Mouse (Mus musculus): Measurements from ENCODE around the gene Mta3. TPM values are rescaled to one million over a fixed set of nuclear protein-coding genes. Genes with fewer than 3 reads are reported as not detected.
A peak's percentile ranks its signal among the peaks of the same experiment; 100 is the strongest.
"Not testable (repeated sequence)": the region's sequence is repeated elsewhere in the genome, so short reads cannot be mapped to it uniquely, and the experiment has no call there.

The Mta3 gene
- polyA plus RNA-seq, 1 experiment from 2014 or later, result 29.4 TPM

- Histone ChIP-seq H3K4me1 (ENCODE audit: control insufficient read depth, insufficient read depth, low read depth, low read length) (peaks cover 5% of the 10 kb centered on the region; the same call in 1 of the 2 replicates), H3K27me3 (replicated peaks; ENCODE audit: control insufficient read depth, insufficient read depth, low read length) (no peaks in the 10 kb centered on the region), H3K9ac (ENCODE audit: low read depth, low read length) (peak overlapping the region; percentile 92), H3K4me3 (ENCODE audit: low read length) (peak overlapping the region; percentile 81), H3K36me3 (ENCODE audit: control insufficient read depth, insufficient read depth, low read length) (no peaks in the 10 kb centered on the region), H3K4me2 (ENCODE audit: low read length) (peak overlapping the region; percentile 83), H3K27ac (ENCODE audit: low read depth, low read length) (peak overlapping the region; percentile 94), H3K9me3 (ENCODE audit: control insufficient read depth, low read length) (no peaks in the 10 kb centered on the region)
- WGBS, result under 1% methylated on average over 19 of the region's 19 CpGs
- peak; percentile 74 for ATAC-seq
Observed at GRCm38 (mm10) chr17:83706594-83707126, 697 bp downstream of the Mta3 start.

GRCm38 (mm10) chr17:83707372-83707771 is 1.4 kb downstream of the Mta3 start:
- Histone ChIP-seq H3K27me3 (replicated peaks; ENCODE audit: control insufficient read depth, insufficient read depth, low read length) (no peaks in the 10 kb centered on the region), H3K36me3 (ENCODE audit: control insufficient read depth, insufficient read depth, low read length) (no peaks in the 10 kb centered on the region), H3K9me3 (ENCODE audit: control insufficient read depth, low read length) (no peaks in the 10 kb centered on the region), H3K9ac (ENCODE audit: low read depth, low read length) (no peak overlapping the region), H3K4me3 (ENCODE audit: low read length) (no peak overlapping the region), H3K4me1 (ENCODE audit: control insufficient read depth, insufficient read depth, low read depth, low read length) (peaks cover 5% of the 10 kb centered on the region; the same call in 1 of the 2 replicates), H3K27ac (ENCODE audit: low read depth, low read length) (no peak overlapping the region), H3K4me2 (ENCODE audit: low read length) (peak overlapping the region; percentile 83)
- 70% methylated on average over 4 of the region's 4 CpGs for WGBS
- no peak for ATAC-seq

- WGBS, result 92% methylated on average over 6 of the region's 6 CpGs
- no peak overlapping the region for H3K9ac ChIP-seq (ENCODE audit: low read depth, low read length)
- ATAC-seq, result no peak
- H3K4me3 ChIP-seq (ENCODE audit: low read length), result no peak overlapping the region
- peaks cover 5% of the 10 kb centered on the region; the same call in 1 of the 2 replicates for H3K4me1 ChIP-seq (ENCODE audit: control insufficient read depth, insufficient read depth, low read depth, low read length)
- H3K27ac ChIP-seq (ENCODE audit: low read depth, low read length), result no peak overlapping the region
- H3K9me3 ChIP-seq (ENCODE audit: control insufficient read depth, low read length), result no peaks in the 10 kb centered on the region
- H3K36me3 ChIP-seq (ENCODE audit: control insufficient read depth, insufficient read depth, low read length), result no peaks in the 10 kb centered on the region
- H3K4me2 ChIP-seq (ENCODE audit: low read length), result no peak overlapping the region
- no peaks in the 10 kb centered on the region for H3K27me3 ChIP-seq (replicated peaks; ENCODE audit: control insufficient read depth, insufficient read depth, low read length)
Observed at GRCm38 (mm10) chr17:83707846-83708245, 1.9 kb downstream of the Mta3 start.

- no peaks in the 10 kb centered on the region for H3K36me3 ChIP-seq (ENCODE audit: control insufficient read depth, insufficient read depth, low read length)
- ATAC-seq, result no peak
- WGBS, result 85% methylated on average over 10 of the region's 10 CpGs
- no peaks in the 10 kb centered on the region for H3K27me3 ChIP-seq (replicated peaks; ENCODE audit: control insufficient read depth, insufficient read depth, low read length)
- H3K9ac ChIP-seq (ENCODE audit: low read depth, low read length), result no peak overlapping the region
- no peak overlapping the region for H3K27ac ChIP-seq (ENCODE audit: low read depth, low read length)
- H3K9me3 ChIP-seq (ENCODE audit: control insufficient read depth, low read length), result no peaks in the 10 kb centered on the region
- H3K4me1 ChIP-seq (ENCODE audit: control insufficient read depth, insufficient read depth, low read depth, low read length), result peaks cover 5% of the 10 kb centered on the region; the same call in 1 of the 2 replicates
- no peak overlapping the region for H3K4me3 ChIP-seq (ENCODE audit: low read length)
- H3K4me2 ChIP-seq (ENCODE audit: low read length), result no peak overlapping the region
Observed at GRCm38 (mm10) chr17:83708256-83708655, 2.3 kb downstream of the Mta3 start.

GRCm38 (mm10) chr17:83708891-83709290 is 2.9 kb downstream of the Mta3 start:
- 91% methylated on average over 6 of the region's 6 CpGs for WGBS
- peaks cover 5% of the 10 kb centered on the region; the same call in 1 of the 2 replicates for H3K4me1 ChIP-seq (ENCODE audit: control insufficient read depth, insufficient read depth, low read depth, low read length)
- no peak overlapping the region for H3K9ac ChIP-seq (ENCODE audit: low read depth, low read length)
- no peaks in the 10 kb centered on the region for H3K27me3 ChIP-seq (replicated peaks; ENCODE audit: control insufficient read depth, insufficient read depth, low read length)
- no peaks in the 10 kb centered on the region for H3K9me3 ChIP-seq (ENCODE audit: control insufficient read depth, low read length)
- no peaks in the 10 kb centered on the region for H3K36me3 ChIP-seq (ENCODE audit: control insufficient read depth, insufficient read depth, low read length)
- ATAC-seq, result no peak
- no peak overlapping the region for H3K4me2 ChIP-seq (ENCODE audit: low read length)
- no peak overlapping the region for H3K27ac ChIP-seq (ENCODE audit: low read depth, low read length)
- no peak overlapping the region for H3K4me3 ChIP-seq (ENCODE audit: low read length)

- H3K36me3 ChIP-seq (ENCODE audit: control insufficient read depth, insufficient read depth, low read length); H3K4me1 ChIP-seq (ENCODE audit: control insufficient read depth, insufficient read depth, low read depth, low read length); H3K27me3 ChIP-seq (replicated peaks; ENCODE audit: control insufficient read depth, insufficient read depth, low read length); H3K9ac ChIP-seq (ENCODE audit: low read depth, low read length); ATAC-seq; H3K9me3 ChIP-seq (ENCODE audit: control insufficient read depth, low read length); H3K4me3 ChIP-seq (ENCODE audit: low read length); H3K4me2 ChIP-seq (ENCODE audit: low read length); H3K27ac ChIP-seq (ENCODE audit: low read depth, low read length): not testable (repeated sequence)
- 92% methylated on average over 3 of the region's 3 CpGs for WGBS
Observed at GRCm38 (mm10) chr17:83709517-83709916, 3.6 kb downstream of the Mta3 start.

- no peaks in the 10 kb centered on the region for H3K9me3 ChIP-seq (ENCODE audit: control insufficient read depth, low read length)
- no peak overlapping the region for H3K4me3 ChIP-seq (ENCODE audit: low read length)
- no peaks in the 10 kb centered on the region for H3K36me3 ChIP-seq (ENCODE audit: control insufficient read depth, insufficient read depth, low read length)
- no peak overlapping the region for H3K4me2 ChIP-seq (ENCODE audit: low read length)
- ATAC-seq, result no peak
- peaks cover 2% of the 10 kb centered on the region; the same call in 1 of the 2 replicates for H3K4me1 ChIP-seq (ENCODE audit: control insufficient read depth, insufficient read depth, low read depth, low read length)
- H3K9ac ChIP-seq (ENCODE audit: low read depth, low read length), result no peak overlapping the region
- no peaks in the 10 kb centered on the region for H3K27me3 ChIP-seq (replicated peaks; ENCODE audit: control insufficient read depth, insufficient read depth, low read length)
- H3K27ac ChIP-seq (ENCODE audit: low read depth, low read length), result no peak overlapping the region
- 95% methylated on average over 8 of the region's 8 CpGs for WGBS
Observed at GRCm38 (mm10) chr17:83710639-83711038, 4.7 kb downstream of the Mta3 start.

- Histone ChIP-seq H3K9me3 (ENCODE audit: control insufficient read depth, low read length) (no peaks in the 10 kb centered on the region), H3K4me2 (ENCODE audit: low read length) (no peak overlapping the region), H3K27ac (ENCODE audit: low read depth, low read length) (no peak overlapping the region), H3K4me3 (ENCODE audit: low read length) (no peak overlapping the region), H3K36me3 (ENCODE audit: control insufficient read depth, insufficient read depth, low read length) (peaks cover 14% of the 10 kb centered on the region), H3K9ac (ENCODE audit: low read depth, low read length) (no peak overlapping the region), H3K4me1 (ENCODE audit: control insufficient read depth, insufficient read depth, low read depth, low read length) (no peaks in the 10 kb centered on the region), H3K27me3 (replicated peaks; ENCODE audit: control insufficient read depth, insufficient read depth, low read length) (no peaks in the 10 kb centered on the region)
- no peak for ATAC-seq
- WGBS, result 94% methylated on average over 9 of the region's 9 CpGs
Observed at GRCm38 (mm10) chr17:83712341-83712740, 6.4 kb downstream of the Mta3 start.

GRCm38 (mm10) chr17:83720449-83720848 is 14.5 kb downstream of the Mta3 start:
- H3K27me3 ChIP-seq (replicated peaks; ENCODE audit: control insufficient read depth, insufficient read depth, low read length), result no peaks in the 10 kb centered on the region
- no peak overlapping the region for H3K27ac ChIP-seq (ENCODE audit: low read depth, low read length)
- no peak overlapping the region for H3K4me3 ChIP-seq (ENCODE audit: low read length)
- ATAC-seq, result no peak
- H3K9ac ChIP-seq (ENCODE audit: low read depth, low read length), result no peak overlapping the region
- peaks cover 21% of the 10 kb centered on the region for H3K36me3 ChIP-seq (ENCODE audit: control insufficient read depth, insufficient read depth, low read length)
- no peaks in the 10 kb centered on the region for H3K9me3 ChIP-seq (ENCODE audit: control insufficient read depth, low read length)
- H3K4me1 ChIP-seq (ENCODE audit: control insufficient read depth, insufficient read depth, low read depth, low read length), result no peaks in the 10 kb centered on the region
- 84% methylated on average over 12 of the region's 12 CpGs for WGBS
- H3K4me2 ChIP-seq (ENCODE audit: low read length), result no peak overlapping the region
